Mouse (Mus musculus): ENCODE measurements around the gene Tmem176b.
"Not testable (repeated sequence)": the region's sequence is repeated elsewhere in the genome, so short reads cannot be mapped to it uniquely, and the experiment has no call there.

The Tmem176b gene

GRCm38 (mm10) chr6:48840973-48841625 is at the start of gene Tmem176b:
Tmem176b (minus strand) TSS chr6:48841496.
- ATAC-seq (ENCODE audit: insufficient number of reproducible peaks, low FRiP score, low TSS enrichment) = no peak

DNA sequence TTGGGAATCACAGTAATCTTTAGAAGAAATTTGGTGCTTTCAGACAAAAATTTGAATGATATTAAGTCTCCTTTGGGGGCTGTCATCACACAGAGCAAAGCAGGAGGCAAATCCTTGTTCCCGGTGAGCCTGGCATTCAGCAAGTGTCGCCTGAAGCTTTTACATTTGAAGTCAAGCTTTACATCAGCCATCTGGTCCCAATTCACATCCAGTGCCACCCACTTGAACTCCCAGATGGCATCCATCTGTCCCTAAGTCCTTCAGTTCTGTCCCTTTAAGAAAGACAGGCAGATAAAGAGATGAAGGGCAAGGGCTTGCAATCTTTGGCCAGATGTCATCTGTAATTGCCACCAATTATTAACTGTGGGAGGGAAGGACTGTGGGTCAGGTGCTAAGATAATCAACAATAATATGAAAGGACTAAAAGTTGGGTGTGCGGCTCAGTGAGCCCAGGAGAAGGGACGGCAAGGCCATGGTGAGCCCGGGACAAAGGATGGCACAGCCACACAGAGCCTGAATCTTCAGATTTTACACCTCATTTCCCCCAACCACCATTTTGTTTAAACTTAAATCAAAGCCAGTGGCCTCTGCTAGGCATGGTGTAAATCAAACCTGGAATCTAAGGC is 35.3 kb upstream of the Tmem176b start:
- ATAC-seq (ENCODE audit: insufficient number of reproducible peaks, low FRiP score, low TSS enrichment) = no peak

DNA sequence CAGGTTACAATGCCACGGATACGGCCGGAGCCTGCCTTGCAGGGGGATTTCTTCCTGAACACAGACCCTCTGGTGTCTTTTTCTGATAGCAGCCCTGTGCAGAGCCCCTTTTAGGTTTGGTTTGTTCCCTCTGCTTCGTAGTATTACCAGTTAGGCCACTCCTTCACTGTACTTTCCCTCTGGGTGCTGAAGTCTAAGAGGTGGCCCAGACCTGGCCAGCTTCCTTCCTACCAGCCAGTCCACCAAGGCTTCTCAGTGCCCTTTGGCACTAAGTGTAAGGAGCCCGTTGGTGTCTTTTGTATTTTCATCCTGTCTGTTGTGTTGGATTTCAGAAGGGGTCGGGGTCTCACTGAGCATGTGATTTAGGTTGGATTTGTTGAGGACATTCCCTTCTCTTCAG is 34.2 kb upstream of the Tmem176b start:
- no peak for ATAC-seq (ENCODE audit: insufficient number of reproducible peaks, low FRiP score, low TSS enrichment)

- no peak for ATAC-seq (ENCODE audit: insufficient number of reproducible peaks, low FRiP score, low TSS enrichment)
These were observed 33.3 kb upstream of the Tmem176b start for GRCm38 (mm10) chr6:48874576-48874975.

DNA sequence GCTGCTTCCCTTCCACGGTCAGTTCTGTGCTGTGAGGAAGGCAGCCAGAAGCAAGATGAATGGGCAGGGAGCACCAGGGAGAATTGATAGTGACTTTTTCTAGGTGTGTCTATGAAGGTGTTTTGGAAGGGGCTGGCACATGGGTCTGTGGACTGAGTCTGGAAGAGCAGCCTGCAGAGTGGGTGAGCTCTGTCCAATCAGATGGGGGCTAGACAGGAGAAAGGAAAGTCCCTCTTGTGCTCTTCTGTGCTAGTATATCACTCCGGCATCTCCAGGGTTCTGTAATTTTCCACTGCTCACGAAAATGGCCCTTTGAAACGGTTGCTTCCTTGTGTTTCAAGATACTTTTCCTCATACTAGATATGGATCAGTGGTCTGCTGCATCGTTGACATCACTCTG is 31.3 kb upstream of the Tmem176b start, which contains the start of gene Aoc1:
TSS of gene Aoc1 (plus strand) at position 301 of the 400 bp plus-strand sequence.
- no peak for ATAC-seq (ENCODE audit: insufficient number of reproducible peaks, low FRiP score, low TSS enrichment)

- no peak for ATAC-seq (ENCODE audit: insufficient number of reproducible peaks, low FRiP score, low TSS enrichment)
These were observed 28.5 kb upstream of the Tmem176b start for GRCm38 (mm10) chr6:48869774-48870173.

- ATAC-seq (ENCODE audit: insufficient number of reproducible peaks, low FRiP score, low TSS enrichment) = no peak
These were observed 25.9 kb upstream of the Tmem176b start for GRCm38 (mm10) chr6:48867158-48867557.

DNA sequence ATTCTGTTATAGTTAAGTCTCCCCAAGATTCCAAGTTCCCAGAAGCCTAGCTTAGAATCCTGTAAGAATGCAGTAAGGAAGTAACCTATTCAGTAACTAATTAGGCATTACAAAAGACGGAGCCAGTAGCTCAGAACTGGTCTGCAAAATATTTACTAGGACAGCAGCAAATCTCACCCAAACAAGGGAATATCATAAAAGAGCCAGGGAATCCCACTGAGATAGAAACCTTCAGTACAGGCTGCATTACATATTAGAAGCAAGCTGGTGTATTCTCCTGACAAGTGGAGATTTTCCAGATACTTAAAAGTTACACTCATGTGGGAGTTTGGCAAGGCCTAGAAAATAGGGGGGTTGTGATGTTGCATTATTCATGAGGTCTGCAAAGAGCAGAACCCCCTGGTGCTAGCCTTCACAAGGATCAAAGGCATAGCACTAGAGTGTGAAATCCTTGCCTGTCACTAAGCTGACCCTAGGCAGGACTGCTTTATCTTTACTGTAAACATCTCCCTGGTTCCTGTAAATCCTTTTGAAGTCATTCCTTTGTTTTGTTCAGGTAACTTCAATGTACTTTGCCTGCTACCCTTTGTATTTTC is 25.2 kb upstream of the Tmem176b start:
- not testable (repeated sequence) for ATAC-seq (ENCODE audit: insufficient number of reproducible peaks, low FRiP score, low TSS enrichment)

DNA sequence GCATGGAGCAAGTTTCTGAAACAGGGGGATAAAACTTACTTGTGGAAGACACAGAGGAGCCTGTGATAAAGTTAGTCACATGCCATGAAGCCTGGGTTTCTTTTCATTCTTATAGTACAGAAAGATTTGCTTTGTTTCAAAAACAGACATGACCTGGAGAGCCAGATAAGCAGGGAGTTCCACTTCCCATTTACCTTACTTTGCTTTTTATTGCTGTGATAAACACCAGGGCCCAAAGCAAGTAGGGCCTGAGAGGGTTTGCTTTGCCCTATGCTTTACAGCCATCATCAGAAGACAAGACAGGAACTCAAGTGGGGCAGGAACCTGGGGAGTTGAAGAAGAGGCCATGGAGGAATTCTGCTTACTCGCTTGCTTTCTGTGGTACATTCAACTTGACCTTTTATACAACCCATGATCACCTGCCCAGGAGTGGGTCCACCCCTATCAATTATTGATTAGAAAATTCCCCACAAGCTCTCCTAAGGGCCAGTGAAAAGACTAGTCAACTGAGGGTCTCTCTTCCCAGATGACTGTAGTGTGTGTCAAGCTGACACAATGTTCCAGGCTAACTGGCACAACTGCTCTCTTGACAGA is 24.0 kb upstream of the Tmem176b start:
- ATAC-seq (ENCODE audit: insufficient number of reproducible peaks, low FRiP score, low TSS enrichment) = no peak

DNA sequence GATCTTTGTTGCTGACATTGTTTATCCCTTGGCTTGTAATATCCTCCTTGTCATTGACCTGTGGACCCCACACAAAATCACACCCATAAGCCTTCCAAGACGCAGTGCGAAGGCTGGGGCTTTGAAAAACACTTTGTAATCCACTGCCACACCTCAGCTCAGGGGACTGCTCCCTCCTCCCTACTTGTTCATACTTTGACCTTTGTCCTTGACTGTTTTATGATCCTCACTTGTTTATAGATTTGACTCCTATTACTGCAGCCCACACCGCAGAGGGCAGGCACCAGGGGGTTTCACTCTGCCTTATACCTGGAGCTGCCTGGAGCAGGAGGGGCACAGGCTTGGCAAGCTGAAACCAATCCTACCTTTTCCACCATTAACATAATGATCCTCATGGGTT is 23.4 kb upstream of the Tmem176b start:
- no peak for ATAC-seq (ENCODE audit: insufficient number of reproducible peaks, low FRiP score, low TSS enrichment)

GRCm38 (mm10) chr6:48864181-48864580 is 22.9 kb upstream of the Tmem176b start:
- no peak for ATAC-seq (ENCODE audit: insufficient number of reproducible peaks, low FRiP score, low TSS enrichment)

DNA sequence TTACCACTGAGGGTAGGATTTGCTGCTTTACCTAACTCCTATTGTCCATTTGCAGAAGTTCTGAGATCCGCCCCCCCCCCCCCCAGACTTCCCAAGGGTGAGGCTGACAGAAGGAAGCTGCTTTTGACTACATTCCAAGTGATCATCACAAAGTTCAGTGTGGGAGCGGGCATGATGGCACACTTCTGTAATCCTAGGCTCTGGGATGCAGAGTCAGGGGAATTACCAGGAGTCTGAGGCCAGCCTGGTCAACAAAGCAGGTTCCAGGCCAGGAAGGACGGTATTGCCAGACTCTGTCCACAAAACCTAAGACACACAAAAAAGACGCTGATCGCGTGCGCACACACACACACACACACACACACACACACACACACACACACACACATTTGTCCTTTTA is 22.2 kb upstream of the Tmem176b start:
- ATAC-seq (ENCODE audit: insufficient number of reproducible peaks, low FRiP score, low TSS enrichment) = no peak

DNA sequence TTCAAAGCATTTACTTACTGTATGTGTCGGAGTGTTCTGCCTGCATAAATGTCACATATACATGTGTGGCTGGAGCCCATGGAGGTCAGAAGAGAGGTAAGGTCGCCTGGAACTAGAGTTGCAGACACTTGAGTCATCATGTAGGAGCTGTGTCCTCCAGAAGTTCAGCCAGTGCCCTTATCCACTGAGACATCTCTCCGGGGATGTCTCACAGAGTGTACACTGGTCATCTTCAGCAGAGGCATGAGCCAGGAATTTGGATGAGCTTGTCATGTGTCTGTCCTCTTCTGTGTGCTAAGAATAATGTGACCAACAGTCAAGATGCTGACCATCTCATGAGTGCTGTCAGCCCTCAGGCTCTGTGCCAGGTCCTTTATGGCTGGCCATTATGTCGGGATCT is 21.5 kb upstream of the Tmem176b start:
- no peak for ATAC-seq (ENCODE audit: insufficient number of reproducible peaks, low FRiP score, low TSS enrichment)

DNA sequence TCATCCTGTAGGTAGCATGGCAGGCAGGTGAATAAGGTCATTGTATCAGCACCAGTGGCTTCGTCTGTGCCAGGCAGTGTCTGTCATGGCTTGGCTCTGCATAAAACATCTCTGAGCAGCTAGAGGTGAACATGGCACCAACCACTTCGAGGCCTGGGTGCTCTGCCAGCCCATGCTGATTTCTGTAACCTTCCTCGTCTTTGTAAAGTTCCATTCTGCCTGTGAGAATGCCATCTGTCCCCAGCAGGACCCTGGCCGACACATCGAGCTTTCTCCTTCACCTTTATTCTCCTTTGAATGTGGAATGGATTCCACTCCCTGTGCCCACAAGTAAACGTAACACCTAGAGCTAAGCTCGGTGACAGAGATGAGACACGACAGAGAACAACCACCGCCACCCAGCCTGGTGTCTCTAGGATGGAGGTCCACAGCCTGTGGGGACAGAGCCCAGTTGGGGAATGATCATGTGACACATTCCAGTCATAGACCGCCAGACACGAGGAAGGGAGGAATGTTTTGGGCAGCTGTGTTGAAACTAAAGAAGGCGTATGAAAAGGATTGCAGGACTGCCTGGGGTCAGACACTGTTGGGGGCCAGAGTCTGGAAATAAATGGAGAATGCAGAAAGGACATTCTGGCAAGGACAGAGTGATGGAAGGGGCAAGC is 20.5 kb upstream of the Tmem176b start:
- ATAC-seq (ENCODE audit: insufficient number of reproducible peaks, low FRiP score, low TSS enrichment) = no peak

GRCm38 (mm10) chr6:48860851-48861250 is 19.6 kb upstream of the Tmem176b start:
- ATAC-seq (ENCODE audit: insufficient number of reproducible peaks, low FRiP score, low TSS enrichment) = no peak

GRCm38 (mm10) chr6:48860130-48860815 is 19.0 kb upstream of the Tmem176b start:
- no peak for ATAC-seq (ENCODE audit: insufficient number of reproducible peaks, low FRiP score, low TSS enrichment)

- ATAC-seq (ENCODE audit: insufficient number of reproducible peaks, low FRiP score, low TSS enrichment) = no peak
These were observed 16.5 kb upstream of the Tmem176b start for GRCm38 (mm10) chr6:48857613-48858302.

DNA sequence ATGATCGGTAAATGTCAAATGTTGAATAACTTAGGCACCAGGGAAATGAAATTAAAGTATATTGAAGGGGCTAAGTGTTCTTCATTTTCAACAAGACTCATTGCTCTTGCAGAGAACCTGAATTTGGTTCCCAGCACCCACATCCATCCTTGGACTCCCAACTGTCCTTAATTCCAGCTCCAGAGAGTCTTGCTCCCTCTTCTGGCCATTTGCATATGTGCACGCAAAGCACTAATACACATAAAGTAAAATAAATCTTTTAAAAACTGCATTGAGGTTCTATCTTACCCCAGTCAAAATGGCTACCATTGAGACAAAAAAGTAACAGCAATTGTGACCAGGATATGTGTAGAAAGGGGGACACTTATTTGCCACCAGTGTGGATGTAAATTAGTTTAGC is 12.9 kb upstream of the Tmem176b start:
- no peak for ATAC-seq (ENCODE audit: insufficient number of reproducible peaks, low FRiP score, low TSS enrichment)

DNA sequence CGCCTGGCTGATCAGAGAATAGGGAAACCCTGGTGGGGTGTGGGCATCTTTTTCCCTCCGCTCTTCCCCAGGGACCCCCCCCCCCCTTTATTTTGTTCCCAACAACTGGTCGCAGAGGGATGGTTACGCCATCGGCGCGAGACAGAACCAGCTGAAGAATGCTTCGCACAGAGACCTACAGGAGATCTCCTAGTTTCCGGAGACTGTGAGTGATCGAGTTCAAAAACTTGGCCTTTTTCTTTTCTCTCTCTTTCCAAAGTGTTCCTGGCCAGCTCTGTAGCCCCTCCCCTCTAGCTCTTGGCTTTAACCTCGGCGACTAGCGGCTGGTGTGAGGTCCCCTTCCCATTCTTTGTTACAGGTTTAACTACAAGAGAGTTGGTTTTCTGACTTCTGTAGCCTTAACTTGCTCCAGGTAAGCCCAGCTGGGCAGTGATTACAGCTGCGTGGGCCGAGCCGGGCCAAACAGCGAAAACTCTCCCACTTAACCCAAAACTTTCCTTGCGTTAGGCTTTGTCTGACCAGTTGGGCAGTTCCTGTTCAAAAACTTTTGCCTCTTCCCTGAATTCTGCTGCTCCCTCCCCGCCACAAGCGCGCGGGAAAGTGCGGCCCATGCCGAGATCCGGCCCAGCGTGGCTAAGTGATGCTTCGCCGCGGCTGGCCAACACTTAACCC is 10.7 kb upstream of the Tmem176b start:
- no peak for ATAC-seq (ENCODE audit: insufficient number of reproducible peaks, low FRiP score, low TSS enrichment)

Data from cerebellum, adult (tissue).